Mouse (Mus musculus): ENCODE results near the gene C1ql3. TPM values are rescaled to one million over a fixed set of nuclear protein-coding genes. Genes with fewer than 3 reads are reported as not detected.

The C1ql3 gene
- polyA plus RNA-seq, 1 experiment from 2014 or later: 0.10 TPM

DNA sequence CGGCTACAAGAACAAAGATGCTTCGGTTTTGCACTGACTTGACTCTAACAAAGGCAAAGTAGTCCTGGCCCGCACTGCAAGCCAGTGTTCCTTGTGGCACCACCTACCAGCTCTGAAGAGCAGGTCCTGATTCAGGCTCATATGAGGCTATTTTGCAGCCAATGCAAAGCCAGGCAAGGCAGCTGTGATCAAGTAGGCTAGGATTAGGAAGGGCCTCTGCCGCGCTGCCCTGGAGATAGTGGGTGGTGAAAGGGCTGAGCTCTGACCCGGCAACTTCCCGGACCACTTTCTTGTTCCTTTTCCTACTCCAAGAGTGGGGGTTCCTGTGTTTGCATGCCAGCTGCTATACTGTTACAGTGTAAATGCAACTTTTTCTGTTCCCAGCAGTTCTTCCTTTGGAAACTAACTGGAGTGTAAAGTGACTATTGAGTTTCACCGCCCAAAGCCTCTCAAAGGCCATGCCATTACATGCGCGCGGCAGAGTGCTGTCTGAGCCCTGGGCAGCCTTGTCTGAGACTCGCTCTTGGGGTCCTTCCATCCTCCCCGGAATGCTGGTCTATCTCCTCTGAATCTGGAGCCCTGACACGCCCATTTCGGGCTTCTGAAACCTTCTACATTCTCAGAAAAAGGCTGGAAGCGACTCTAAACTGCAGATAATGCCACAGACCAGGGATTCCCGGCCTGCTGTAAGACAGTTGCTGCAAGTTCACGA is 2.2 kb downstream of the C1ql3 start:
- H3K27ac ChIP-seq: no peak overlapping the region
- H3K9ac ChIP-seq: no peak overlapping the region
- no peaks in the 10 kb centered on the region for H3K9me3 ChIP-seq (replicated peaks)
- H3K27me3 ChIP-seq (replicated peaks): peaks cover 59% of the 10 kb centered on the region
- WGBS (ENCODE audit: insufficient replicate concordance): 9% methylated on average over 18 of the region's 18 CpGs
- peak overlapping the region; percentile 66 for H3K4me2 ChIP-seq
- H3K4me1 ChIP-seq: peaks cover 23% of the 10 kb centered on the region
- no peak for ATAC-seq
- H3K4me3 ChIP-seq: peak overlapping the region; percentile 47
- no peaks in the 10 kb centered on the region for H3K36me3 ChIP-seq

DNA sequence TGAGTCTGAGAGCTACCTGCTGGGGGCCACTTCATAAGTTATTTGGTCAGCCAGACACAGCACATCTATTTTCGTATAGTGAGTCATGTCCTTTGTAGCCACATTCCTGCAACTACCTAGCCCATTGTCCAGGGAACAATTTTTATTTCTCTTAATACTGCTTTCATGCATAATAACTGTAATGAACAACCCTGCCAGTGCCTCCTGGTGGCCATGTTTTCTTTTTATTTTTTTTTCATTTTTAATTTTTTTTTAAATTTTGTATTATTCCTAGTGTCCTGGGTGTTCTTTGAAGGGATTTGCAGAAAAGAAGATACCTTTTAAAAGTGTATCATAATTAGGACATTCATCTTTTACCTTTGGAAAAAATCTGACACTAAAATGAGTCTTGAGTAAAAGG is 3.2 kb downstream of the C1ql3 start:
- no peak overlapping the region for H3K4me2 ChIP-seq
- peaks cover 23% of the 10 kb centered on the region for H3K4me1 ChIP-seq
- no peak overlapping the region for H3K4me3 ChIP-seq
- H3K9ac ChIP-seq: no peak overlapping the region
- no peak for ATAC-seq
- peaks cover 53% of the 10 kb centered on the region for H3K27me3 ChIP-seq (replicated peaks)
- no peak overlapping the region for H3K27ac ChIP-seq
- no peaks in the 10 kb centered on the region for H3K36me3 ChIP-seq
- 69% methylated on average over 1 of the region's 1 CpGs for WGBS (ENCODE audit: insufficient replicate concordance)
- H3K9me3 ChIP-seq (replicated peaks): no peaks in the 10 kb centered on the region

DNA sequence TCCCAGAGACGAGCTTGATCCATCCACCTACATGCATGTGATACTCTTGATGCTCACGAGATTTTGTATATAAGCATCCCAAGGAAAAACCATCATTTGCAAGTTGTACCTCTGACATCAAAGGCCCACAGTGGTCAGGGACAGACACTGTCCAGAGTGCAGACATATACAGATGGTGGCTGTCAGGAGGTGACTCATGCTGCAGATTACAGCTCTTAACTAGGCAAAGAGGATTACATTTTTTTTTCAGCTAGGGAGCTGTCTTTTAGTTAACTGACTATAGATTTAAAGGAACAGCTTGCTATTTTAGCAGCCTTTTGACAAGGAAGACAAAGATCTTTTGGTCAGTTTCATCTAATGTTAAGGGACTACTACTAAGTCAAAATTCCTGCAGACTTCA is 11.6 kb downstream of the C1ql3 start:
- H3K4me3 ChIP-seq: no peak overlapping the region
- no peaks in the 10 kb centered on the region for H3K9me3 ChIP-seq (replicated peaks)
- H3K4me2 ChIP-seq: no peak overlapping the region
- no peaks in the 10 kb centered on the region for H3K27me3 ChIP-seq (replicated peaks)
- no peak overlapping the region for H3K27ac ChIP-seq
- no peak overlapping the region for H3K9ac ChIP-seq
- 71% methylated on average over 2 of the region's 2 CpGs for WGBS (ENCODE audit: insufficient replicate concordance)
- ATAC-seq: no peak
- H3K36me3 ChIP-seq: no peaks in the 10 kb centered on the region
- no peaks in the 10 kb centered on the region for H3K4me1 ChIP-seq

- H3K4me1 ChIP-seq: no peaks in the 10 kb centered on the region
- no peak overlapping the region for H3K4me3 ChIP-seq
- no peak overlapping the region for H3K4me2 ChIP-seq
- no peaks in the 10 kb centered on the region for H3K27me3 ChIP-seq (replicated peaks)
- no peak for ATAC-seq
- no peaks in the 10 kb centered on the region for H3K9me3 ChIP-seq (replicated peaks)
- H3K9ac ChIP-seq: no peak overlapping the region
- H3K27ac ChIP-seq: no peak overlapping the region
- 75% methylated on average over 4 of the region's 4 CpGs for WGBS (ENCODE audit: insufficient replicate concordance)
- peaks cover 6% of the 10 kb centered on the region; the same call in 1 of the 2 replicates for H3K36me3 ChIP-seq
These were observed 26.5 kb downstream of the C1ql3 start for GRCm38 (mm10) chr2:12984901-12985732.

DNA sequence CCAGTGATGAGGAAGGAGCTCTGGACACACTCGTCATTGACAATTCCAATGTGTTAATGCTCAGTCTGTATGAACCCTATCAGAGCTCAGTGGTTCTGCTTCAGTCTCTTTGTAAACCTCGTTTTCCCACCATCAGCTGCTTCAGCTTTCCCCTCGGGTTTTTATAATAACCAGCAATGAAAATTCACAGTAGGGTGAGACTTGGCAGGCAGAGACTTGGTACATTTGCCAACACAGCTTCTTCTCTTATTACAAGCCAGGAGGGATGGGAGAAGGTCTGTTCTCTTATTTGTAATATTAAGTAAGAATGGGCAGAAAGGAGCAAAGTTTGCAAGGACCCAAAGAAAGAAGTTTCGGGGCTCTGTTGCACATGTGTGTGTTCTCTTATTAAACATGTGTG is 32.8 kb downstream of the C1ql3 start:
- WGBS (ENCODE audit: insufficient replicate concordance): 79% methylated on average over 4 of the region's 4 CpGs
- Histone ChIP-seq H3K27me3 (replicated peaks) (no peaks in the 10 kb centered on the region), H3K4me3 (no peak overlapping the region)

GRCm38 (mm10) chr2:12977367-12977766 is 34.2 kb downstream of the C1ql3 start:
- no peak overlapping the region for H3K9ac ChIP-seq
- WGBS (ENCODE audit: insufficient replicate concordance): 81% methylated on average over 7 of the region's 7 CpGs

More for the DNA sequence above, 32.8 kb downstream of the C1ql3 start:
- Histone ChIP-seq H3K27ac (no peak overlapping the region), H3K4me2 (no peak overlapping the region), H3K4me1 (no peaks in the 10 kb centered on the region), H3K9me3 (replicated peaks) (no peaks in the 10 kb centered on the region), H3K9ac (no peak overlapping the region), H3K36me3 (peaks cover 14% of the 10 kb centered on the region; the same call in 1 of the 2 replicates)
- ATAC-seq: no peak

DNA sequence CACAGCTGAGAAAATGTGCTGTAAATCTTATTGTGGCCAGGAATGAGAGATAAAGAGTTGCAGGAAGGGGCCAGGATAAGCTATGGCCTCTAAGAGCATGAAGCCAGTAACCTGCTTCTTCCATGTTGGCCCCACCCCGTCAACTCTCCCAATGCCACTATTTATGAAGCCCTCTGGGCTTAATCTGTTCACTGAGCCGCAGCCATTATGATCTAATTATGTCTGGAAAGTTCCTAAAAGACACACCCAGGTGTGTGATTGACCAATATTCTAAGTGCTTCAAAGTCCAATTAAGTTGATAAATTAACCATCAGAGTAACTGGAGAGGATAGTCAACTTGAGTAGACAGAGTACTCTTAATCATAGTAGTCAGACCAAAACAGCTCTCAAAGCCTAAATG is 37.9 kb downstream of the C1ql3 start:
- Histone ChIP-seq H3K4me1 (no peaks in the 10 kb centered on the region), H3K9ac (no peak overlapping the region), H3K27me3 (replicated peaks) (no peaks in the 10 kb centered on the region), H3K4me3 (no peak overlapping the region), H3K9me3 (replicated peaks) (no peaks in the 10 kb centered on the region), H3K4me2 (no peak overlapping the region), H3K27ac (no peak overlapping the region), H3K36me3 (0 out of 2 replicates have a peak, but pooled peaks cover 5% of the 10 kb centered on the region)
- ATAC-seq: no peak
- 72% methylated on average over 2 of the region's 2 CpGs for WGBS (ENCODE audit: insufficient replicate concordance)

More at GRCm38 (mm10) chr2:12977367-12977766, 34.2 kb downstream of the C1ql3 start:
- ATAC-seq: no peak
- Histone ChIP-seq H3K27me3 (replicated peaks) (no peaks in the 10 kb centered on the region), H3K27ac (no peak overlapping the region), H3K4me1 (no peaks in the 10 kb centered on the region), H3K9me3 (replicated peaks) (no peaks in the 10 kb centered on the region), H3K4me2 (no peak overlapping the region), H3K4me3 (no peak overlapping the region), H3K36me3 (peaks cover 14% of the 10 kb centered on the region; the same call in 1 of the 2 replicates)

- Histone ChIP-seq H3K9me3 (replicated peaks) (no peaks in the 10 kb centered on the region), H3K4me3 (no peak overlapping the region), H3K4me1 (no peaks in the 10 kb centered on the region), H3K27me3 (replicated peaks) (no peaks in the 10 kb centered on the region), H3K4me2 (no peak overlapping the region), H3K36me3 (no peaks in the 10 kb centered on the region), H3K27ac (no peak overlapping the region), H3K9ac (no peak overlapping the region)
- 73% methylated on average over 12 of the region's 12 CpGs for WGBS (ENCODE audit: insufficient replicate concordance)
- ATAC-seq: no peak
These were observed 41.4 kb downstream of the C1ql3 start for GRCm38 (mm10) chr2:12970049-12970724.

- no peak overlapping the region for H3K9ac ChIP-seq
- H3K27ac ChIP-seq: no peak overlapping the region
- no peak overlapping the region for H3K4me2 ChIP-seq
- H3K9me3 ChIP-seq (replicated peaks): no peaks in the 10 kb centered on the region
- no peaks in the 10 kb centered on the region for H3K36me3 ChIP-seq
- no peaks in the 10 kb centered on the region for H3K4me1 ChIP-seq
- ATAC-seq: no peak
- no peaks in the 10 kb centered on the region for H3K27me3 ChIP-seq (replicated peaks)
- H3K4me3 ChIP-seq: no peak overlapping the region
These were observed 54.7 kb downstream of the C1ql3 start for GRCm38 (mm10) chr2:12956703-12957424.

All from liver, embryonic 12.5 days (tissue).